Mouse (Mus musculus): Measurements from ENCODE around the gene Cib1. TPM values are rescaled to one million over a fixed set of nuclear protein-coding genes. Genes with fewer than 3 reads are reported as not detected.

Cib1 gene
- total and polyA plus RNA-seq, 2 experiments from 2014 or later, result 33.5 to 49.9 TPM

DNA sequence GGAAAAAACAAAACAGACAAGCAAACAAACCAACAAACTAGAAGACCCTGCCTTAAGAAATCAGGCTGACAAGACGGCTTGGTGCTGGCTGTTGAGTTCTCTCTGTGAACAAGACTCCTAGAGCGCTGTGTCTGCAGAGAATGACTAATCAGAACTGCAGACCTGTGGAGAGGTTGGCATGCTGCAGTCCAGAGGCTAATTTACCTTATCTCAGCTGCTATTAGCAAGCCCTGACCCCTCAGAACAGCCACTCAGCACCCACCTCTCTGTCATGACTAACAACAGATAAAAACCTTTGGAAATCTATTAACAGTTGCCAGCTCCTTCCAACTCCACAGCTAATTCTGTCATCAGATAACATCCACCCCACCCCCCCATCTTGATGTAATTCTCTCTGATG, 51.5 kb downstream of the Cib1 start:
- Histone ChIP-seq H3K4me3 (ENCODE audit: low read length) (no peak overlapping the region), H3K4me2 (ENCODE audit: low read depth, low read length) (no peak overlapping the region), H3K27me3 (ENCODE audit: insufficient read depth, low read length) (no peaks in the 10 kb centered on the region), H3K9me3 (ENCODE audit: low read length) (no peaks in the 10 kb centered on the region), H3K4me1 (ENCODE audit: insufficient read depth, low read length) (0 out of 2 replicates have a peak, but pooled peaks cover 2% of the 10 kb centered on the region), H3K9ac (replicated peaks; ENCODE audit: low read length) (no peak overlapping the region), H3K36me3 (ENCODE audit: insufficient read depth, low read length) (no peaks in the 10 kb centered on the region), H3K27ac (no peak overlapping the region)
- TF ChIP-seq CTCF (IDR thresholded peaks at IDR 0.05; ENCODE audit: low read depth), result no peak
- no peak for ATAC-seq
- DNase-seq (ENCODE audit: low spot score), result no peak
- WGBS, result 56% methylated on average over 2 of the region's 2 CpGs

GRCm38 (mm10) chr7:80180202-80180601, 52.4 kb downstream of the Cib1 start:
- Histone ChIP-seq H3K4me1 (ENCODE audit: insufficient read depth, low read length) (no peaks in the 10 kb centered on the region), H3K4me2 (ENCODE audit: low read depth, low read length) (no peak overlapping the region), H3K27me3 (ENCODE audit: insufficient read depth, low read length) (no peaks in the 10 kb centered on the region), H3K36me3 (ENCODE audit: insufficient read depth, low read length) (no peaks in the 10 kb centered on the region), H3K9me3 (ENCODE audit: low read length) (no peaks in the 10 kb centered on the region), H3K9ac (replicated peaks; ENCODE audit: low read length) (no peak overlapping the region), H3K27ac (no peak overlapping the region), H3K4me3 (ENCODE audit: low read length) (no peak overlapping the region)
- 70% methylated on average over 3 of the region's 3 CpGs for WGBS
- TF ChIP-seq CTCF (IDR thresholded peaks at IDR 0.05; ENCODE audit: low read depth), result no peak
- ATAC-seq (no peak), DNase-seq (ENCODE audit: low spot score) (no peak)

- 86% methylated on average over 6 of the region's 6 CpGs for WGBS
- no peaks in the 10 kb centered on the region for H3K9me3 ChIP-seq (ENCODE audit: low read length)
- no peak overlapping the region for H3K9ac ChIP-seq (replicated peaks; ENCODE audit: low read length)
- H3K27me3 ChIP-seq (ENCODE audit: insufficient read depth, low read length), result no peaks in the 10 kb centered on the region
- no peak overlapping the region for H3K4me3 ChIP-seq (ENCODE audit: low read length)
- H3K36me3 ChIP-seq (ENCODE audit: insufficient read depth, low read length), result no peaks in the 10 kb centered on the region
- TF ChIP-seq CTCF (IDR thresholded peaks at IDR 0.05; ENCODE audit: low read depth), result no peak
- no peak overlapping the region for H3K4me2 ChIP-seq (ENCODE audit: low read depth, low read length)
- no peak for DNase-seq (ENCODE audit: low spot score)
- ATAC-seq, result no peak
- H3K27ac ChIP-seq, result no peak overlapping the region
- no peaks in the 10 kb centered on the region for H3K4me1 ChIP-seq (ENCODE audit: insufficient read depth, low read length)
Measured at GRCm38 (mm10) chr7:80179790-80180189, 52.8 kb downstream of the Cib1 start.

- H3K4me1 ChIP-seq (ENCODE audit: insufficient read depth, low read length), result no peaks in the 10 kb centered on the region
Measured at GRCm38 (mm10) chr7:80179327-80179726, 53.3 kb downstream of the Cib1 start.

DNA sequence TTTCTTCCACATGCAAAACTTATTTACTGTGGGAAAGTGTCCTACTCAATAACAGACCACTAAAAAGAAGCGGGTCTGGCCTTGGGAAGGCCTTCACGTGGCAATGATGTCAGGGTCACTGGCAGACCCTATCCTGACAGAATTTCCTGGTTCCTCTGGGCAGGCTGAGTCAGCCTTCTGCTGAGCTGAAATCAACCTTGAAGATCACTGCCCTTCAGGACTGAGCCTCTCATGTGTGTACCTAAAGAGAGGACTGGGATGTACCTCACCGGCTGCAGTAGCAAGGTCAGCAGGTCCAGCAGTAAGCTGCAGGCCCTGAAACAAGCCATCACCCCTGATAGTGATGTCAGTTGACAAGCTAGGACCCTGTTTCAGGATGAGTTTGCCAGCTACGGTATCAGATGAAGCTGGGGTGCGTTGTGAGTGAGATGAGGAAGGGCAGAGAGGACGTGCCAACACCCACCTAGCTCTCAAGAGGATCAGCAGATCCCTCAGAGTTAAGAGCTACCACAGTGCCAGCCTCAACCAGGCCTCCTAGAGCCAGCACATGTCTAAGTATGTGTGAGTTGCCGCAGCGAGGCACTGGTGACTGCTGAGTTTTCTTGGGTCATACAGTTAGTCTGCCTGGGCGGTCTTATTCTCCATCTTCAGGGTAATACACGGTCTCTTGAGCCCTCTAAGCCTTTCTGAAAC, 54.4 kb downstream of the Cib1 start:
- Histone ChIP-seq H3K27me3 (ENCODE audit: insufficient read depth, low read length) (no peaks in the 10 kb centered on the region), H3K9me3 (ENCODE audit: low read length) (no peaks in the 10 kb centered on the region), H3K4me2 (ENCODE audit: low read depth, low read length) (no peak overlapping the region), H3K4me3 (ENCODE audit: low read length) (no peak overlapping the region), H3K36me3 (ENCODE audit: insufficient read depth, low read length) (no peaks in the 10 kb centered on the region), H3K4me1 (ENCODE audit: insufficient read depth, low read length) (no peaks in the 10 kb centered on the region), H3K27ac (no peak overlapping the region), H3K9ac (replicated peaks; ENCODE audit: low read length) (no peak overlapping the region)
- WGBS, result 85% methylated on average over 10 of the region's 10 CpGs
- no peak for TF ChIP-seq CTCF (IDR thresholded peaks at IDR 0.05; ENCODE audit: low read depth)
- DNase-seq (ENCODE audit: low spot score), result no peak
- ATAC-seq, result no peak

More at GRCm38 (mm10) chr7:80179327-80179726, 53.3 kb downstream of the Cib1 start:
- TF ChIP-seq CTCF (IDR thresholded peaks at IDR 0.05; ENCODE audit: low read depth), result no peak
- Histone ChIP-seq H3K9ac (replicated peaks; ENCODE audit: low read length) (no peak overlapping the region), H3K9me3 (ENCODE audit: low read length) (no peaks in the 10 kb centered on the region), H3K36me3 (ENCODE audit: insufficient read depth, low read length) (no peaks in the 10 kb centered on the region), H3K4me3 (ENCODE audit: low read length) (no peak overlapping the region), H3K4me2 (ENCODE audit: low read depth, low read length) (no peak overlapping the region), H3K27me3 (ENCODE audit: insufficient read depth, low read length) (no peaks in the 10 kb centered on the region), H3K27ac (no peak overlapping the region)
- no peak for ATAC-seq
- WGBS, result 92% methylated on average over 6 of the region's 6 CpGs
- DNase-seq (ENCODE audit: low spot score), result no peak

DNA sequence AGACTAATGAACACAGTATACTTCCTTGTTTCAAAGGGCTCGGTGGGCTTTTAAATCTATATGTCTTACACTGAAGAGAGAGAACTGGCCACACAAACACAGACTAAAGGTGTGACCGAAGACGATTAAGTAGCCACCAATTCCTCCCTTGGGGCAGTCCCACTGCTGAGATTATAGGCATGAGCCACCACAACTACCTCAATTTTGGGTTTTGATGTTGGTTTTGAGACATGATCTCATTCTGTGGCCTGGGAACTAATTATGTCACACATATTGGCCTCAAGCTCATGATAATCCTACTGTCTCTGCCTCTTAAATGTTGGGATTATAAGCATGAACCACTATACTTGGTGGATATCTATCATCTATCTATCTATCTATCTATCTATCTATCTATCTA, 55.2 kb downstream of the Cib1 start:
- Histone ChIP-seq H3K9ac (replicated peaks; ENCODE audit: low read length) (no peak overlapping the region), H3K36me3 (ENCODE audit: insufficient read depth, low read length) (no peaks in the 10 kb centered on the region), H3K27ac (no peak overlapping the region), H3K4me1 (ENCODE audit: insufficient read depth, low read length) (no peaks in the 10 kb centered on the region), H3K4me3 (ENCODE audit: low read length) (no peak overlapping the region), H3K9me3 (ENCODE audit: low read length) (no peaks in the 10 kb centered on the region), H3K27me3 (ENCODE audit: insufficient read depth, low read length) (no peaks in the 10 kb centered on the region), H3K4me2 (ENCODE audit: low read depth, low read length) (no peak overlapping the region)
- no peak for DNase-seq (ENCODE audit: low spot score)
- 96% methylated on average over 3 of the region's 3 CpGs for WGBS
- TF ChIP-seq CTCF (IDR thresholded peaks at IDR 0.05; ENCODE audit: low read depth), result no peak
- no peak for ATAC-seq

Other genes with a start within 250 kb of the Cib1 start
- gene Zfp710, start 208.0 kb downstream of the Cib1 start, total RNA-seq (2014; rRNA removed), result 25.8 and 29.7 TPM in 2 replicates
- gene Zfp710, start 208.0 kb downstream of the Cib1 start, polyA plus RNA-seq (2015; fragmentation: Nextera tagmentation; extraction: Ambion mirVana), result 8.4 and 10.3 TPM in 2 replicates
- gene Idh2, start 117.4 kb downstream of the Cib1 start, total RNA-seq (2014; rRNA removed), result 126 and 161 TPM in 2 replicates
- 152 and 158 TPM in 2 replicates for gene Idh2, start 117.4 kb downstream of the Cib1 start, polyA plus RNA-seq (2015; fragmentation: Nextera tagmentation; extraction: Ambion mirVana)
- 47.5 and 49.5 TPM in 2 replicates for gene Sema4b, start 46.0 kb downstream of the Cib1 start, total RNA-seq (2014; rRNA removed)
- 26.6 and 28.1 TPM in 2 replicates for gene Sema4b, start 46.0 kb downstream of the Cib1 start, polyA plus RNA-seq (2015; fragmentation: Nextera tagmentation; extraction: Ambion mirVana)
- gene Gdpgp1, start 52 bp upstream of the Cib1 start, total RNA-seq (2014; rRNA removed), result 5.5 and 6.8 TPM in 2 replicates
- gene Gdpgp1, start 52 bp upstream of the Cib1 start, polyA plus RNA-seq (2015; fragmentation: Nextera tagmentation; extraction: Ambion mirVana), result 2.3 and 2.8 TPM in 2 replicates
- 0.61 and 0.73 TPM in 2 replicates for gene Ttll13, start 13.6 kb upstream of the Cib1 start, total RNA-seq (2014; rRNA removed)
- gene Ttll13, start 13.6 kb upstream of the Cib1 start, polyA plus RNA-seq (2015; fragmentation: Nextera tagmentation; extraction: Ambion mirVana), result 1.8 and 2.7 TPM in 2 replicates
- 47.6 and 48.6 TPM in 2 replicates for gene Ngrn, start 28.4 kb upstream of the Cib1 start, total RNA-seq (2014; rRNA removed)
- 69.8 and 71.9 TPM in 2 replicates for gene Ngrn, start 28.4 kb upstream of the Cib1 start, polyA plus RNA-seq (2015; fragmentation: Nextera tagmentation; extraction: Ambion mirVana)
- 23.8 and 24.3 TPM in 2 replicates for gene Vps33b, start 36.8 kb upstream of the Cib1 start, total RNA-seq (2014; rRNA removed)
- 11.6 and 15.4 TPM in 2 replicates for gene Vps33b, start 36.8 kb upstream of the Cib1 start, polyA plus RNA-seq (2015; fragmentation: Nextera tagmentation; extraction: Ambion mirVana)
- 24.6 and 30.7 TPM in 2 replicates for gene Prc1, start 61.6 kb upstream of the Cib1 start, total RNA-seq (2014; rRNA removed)
- gene Prc1, start 61.6 kb upstream of the Cib1 start, polyA plus RNA-seq (2015; fragmentation: Nextera tagmentation; extraction: Ambion mirVana), result 32.9 and 38.8 TPM in 2 replicates
- 24.7 and 40.5 TPM in 2 replicates for gene Rccd1, start 91.6 kb upstream of the Cib1 start, total RNA-seq (2014; rRNA removed)
- gene Rccd1, start 91.6 kb upstream of the Cib1 start, polyA plus RNA-seq (2015; fragmentation: Nextera tagmentation; extraction: Ambion mirVana), result 8.6 and 10.7 TPM in 2 replicates
- gene Unc45a, start 108.2 kb upstream of the Cib1 start, total RNA-seq (2014; rRNA removed), result 49.0 and 57.8 TPM in 2 replicates
- 46.6 and 47.8 TPM in 2 replicates for gene Unc45a, start 108.2 kb upstream of the Cib1 start, polyA plus RNA-seq (2015; fragmentation: Nextera tagmentation; extraction: Ambion mirVana)
- gene Hddc3, start 110.3 kb upstream of the Cib1 start, total RNA-seq (2014; rRNA removed), result 30.1 and 32.2 TPM in 2 replicates
- gene Hddc3, start 110.3 kb upstream of the Cib1 start, polyA plus RNA-seq (2015; fragmentation: Nextera tagmentation; extraction: Ambion mirVana), result 13.9 and 15.5 TPM in 2 replicates
- gene Man2a2, start 138.6 kb upstream of the Cib1 start, total RNA-seq (2014; rRNA removed), result 55.5 and 61.3 TPM in 2 replicates
- 14.2 and 15.7 TPM in 2 replicates for gene Man2a2, start 138.6 kb upstream of the Cib1 start, polyA plus RNA-seq (2015; fragmentation: Nextera tagmentation; extraction: Ambion mirVana)
- 10.3 and 16.1 TPM in 2 replicates for gene Fes, start 155.1 kb upstream of the Cib1 start, total RNA-seq (2014; rRNA removed)
- gene Fes, start 155.1 kb upstream of the Cib1 start, polyA plus RNA-seq (2015; fragmentation: Nextera tagmentation; extraction: Ambion mirVana), result 4.9 and 5.6 TPM in 2 replicates
- 25.4 and 25.9 TPM in 2 replicates for gene Furin, start 172.6 kb upstream of the Cib1 start, total RNA-seq (2014; rRNA removed)
- 6.6 and 6.8 TPM in 2 replicates for gene Furin, start 172.6 kb upstream of the Cib1 start, polyA plus RNA-seq (2015; fragmentation: Nextera tagmentation; extraction: Ambion mirVana)

Data from hindbrain, postnatal 0 days (tissue).